Mouse (Mus musculus) hindbrain, postnatal 0 days (tissue): ENCODE results near the gene Ptbp1. TPM values are rescaled to one million over a fixed set of nuclear protein-coding genes. Genes with fewer than 3 reads are reported as not detected.
A peak's percentile ranks its signal among the peaks of the same experiment; 100 is the strongest.

Experiments
- ATAC-seq: fragments of 200-750 bp; cut with Nextera tagmentation; 2 replicates; pipeline ENCODE4 v1.8.0; 2017; ENCODE audit warnings: mild to moderate bottlenecking, moderate TSS enrichment, moderate library complexity
- DNase-seq: peaks from one replicate; pipeline ENCODE4 v3.0.0-alpha.2; 2015; ENCODE audit warnings: low spot score
- H3K27ac ChIP-seq: fragments of 300-500 bp; sonication (generic); 2 replicates; pipeline ENCODE4 v1.5.1; 2014; ENCODE audit warnings: mild to moderate bottlenecking
- H3K27me3 ChIP-seq: fragments of 300-500 bp; sonication (generic); 2 replicates; pipeline ENCODE4 v1.6.1; 2014; ENCODE audit warnings: low read length, mixed read lengths; ENCODE audit not compliant: insufficient read depth
- H3K36me3 ChIP-seq: fragments of 300-500 bp; sonication (generic); 2 replicates; pipeline ENCODE4 v1.6.1; 2014; ENCODE audit warnings: low read length, mixed read lengths; ENCODE audit not compliant: insufficient read depth
- H3K4me1 ChIP-seq: fragments of 300-500 bp; sonication (generic); 2 replicates; pipeline ENCODE4 v1.6.1; 2014; ENCODE audit warnings: antibody characterized with exemption, low read length, mixed read lengths; ENCODE audit not compliant: insufficient read depth
- H3K4me2 ChIP-seq: fragments of 300-500 bp; sonication (generic); 2 replicates; pipeline ENCODE4 v1.6.1; 2014; ENCODE audit warnings: low read depth, mild to moderate bottlenecking, low read length, moderate library complexity, mixed read lengths
- H3K4me3 ChIP-seq: fragments of 300-500 bp; sonication (generic); 2 replicates; pipeline ENCODE4 v1.5.1; 2014; ENCODE audit warnings: low read length
- H3K9ac ChIP-seq: fragments of 300-500 bp; sonication (generic); replicated peaks from 2 replicates; pipeline ENCODE4 v1.6.1; 2014; ENCODE audit warnings: mild to moderate bottlenecking, low read length, moderate library complexity, mixed read lengths
- H3K9me3 ChIP-seq: fragments of 300-500 bp; sonication (generic); 2 replicates; pipeline ENCODE4 v1.6.1; 2016; ENCODE audit warnings: low read length, mixed read lengths
- CTCF ChIP-seq: IDR thresholded peaks from 2 replicates; pipeline ENCODE4 v1.5.1; 2016; ENCODE audit warnings: antibody characterized with exemption, control low read depth, low read depth
- WGBS: fragments of 180-500 bp; shearing (Covaris S2); extraction: QIAGEN DNeasy Blood & Tissue Kit; methylation state at CpG from one replicate; pipeline ENCODE4 v1.1.7; 2014; 5-methylcytosine and 5-hydroxymethylcytosine counted together
- microRNA-seq, 2 experiments: library from miRNA; unstranded; fragments of <30 nt; microRNA quantifications; one replicate each; pipeline ENCODE4; 2016
- polyA plus RNA-seq: library from polyadenylated mRNA; unstranded; fragments of >200 nt; fragmentation: Nextera tagmentation; extraction: Ambion mirVana; gene quantifications from 2 replicates; pipeline ENCODE4 v1.2.1, GENCODE M21; 2015
- total RNA-seq: library from RNA; depleted of rRNA; stranded (reverse); fragments of >200 nt; gene quantifications from 2 replicates; pipeline ENCODE4 v1.2.3, GENCODE M21; 2014; rRNA removed

Ptbp1 gene
- total and polyA plus RNA-seq, 2 experiments from 2014 or later, result 65.5 to 173 TPM

GRCm38 (mm10) chr10:79909092-79909922 lies 55.1 kb downstream of the Ptbp1 start:
- WGBS, result 22% methylated on average over 14 of the region's 14 CpGs
- no peak for DNase-seq

GRCm38 (mm10) chr10:79910556-79910955 lies 56.3 kb downstream of the Ptbp1 start, which contains the start of gene Gm26602:
Gene Gm26602, plus strand, starts transcription at chr10:79910856.
- 97% methylated on average over 4 of the region's 4 CpGs for WGBS
- DNase-seq (no peak), ATAC-seq (no peak)
- Histone ChIP-seq H3K9ac (peak within 1 kb of the TSS; percentile 97; the same call in 1 of the 2 replicates), H3K4me3 (no peak within 1 kb of the TSS), H3K27ac (peak within 1 kb of the TSS; percentile 100), H3K4me2 (peak within 1 kb of the TSS; percentile 53; the same call in 1 of the 2 replicates), H3K9me3 (no peaks in the 10 kb centered on the region), H3K4me1 (peaks cover 9% of the 10 kb centered on the region), H3K27me3 (no peaks in the 10 kb centered on the region), H3K36me3 (0 out of 2 replicates have a peak, but pooled peaks cover 7% of the 10 kb centered on the region)
- no peak for TF ChIP-seq CTCF

More at GRCm38 (mm10) chr10:79909092-79909922, 55.1 kb downstream of the Ptbp1 start:
- Histone ChIP-seq H3K9me3 (no peaks in the 10 kb centered on the region), H3K4me3 (peak overlapping the region; percentile 70), H3K4me1 (no peaks in the 10 kb centered on the region), H3K27me3 (no peaks in the 10 kb centered on the region), H3K4me2 (peak overlapping the region; percentile 53), H3K36me3 (peaks cover 11% of the 10 kb centered on the region; the same call in 1 of the 2 replicates), H3K27ac (peak overlapping the region; percentile 100), H3K9ac (peak overlapping the region; percentile 97)
- no peak for TF ChIP-seq CTCF
- peak; percentile 30; the same call in 1 of the 2 replicates for ATAC-seq

GRCm38 (mm10) chr10:79912412-79912811 lies 58.2 kb downstream of the Ptbp1 start:
- no peaks in the 10 kb centered on the region for H3K9me3 ChIP-seq
- TF ChIP-seq CTCF, result no peak
- no peak overlapping the region for H3K9ac ChIP-seq
- no peak overlapping the region for H3K4me3 ChIP-seq
- no peak overlapping the region for H3K4me2 ChIP-seq
- no peaks in the 10 kb centered on the region for H3K27me3 ChIP-seq
- no peak overlapping the region for H3K27ac ChIP-seq
- DNase-seq (no peak), ATAC-seq (no peak)
- 69% methylated on average over 20 of the region's 20 CpGs for WGBS
- 0 out of 2 replicates have a peak, but pooled peaks cover 7% of the 10 kb centered on the region for H3K36me3 ChIP-seq
- H3K4me1 ChIP-seq, result peaks cover 14% of the 10 kb centered on the region

Small RNA genes lying within 50 kb of the gene (microRNA-seq; reads per million reads assigned to microRNA genes)
- gene Mir6910, result 0.35 to 0.72 reads per million in 2 experiments

Other genes with a start within 250 kb of the Ptbp1 start
Only the 30 nearest of the 33 such genes appear.
- 0.90 and 2.1 TPM in 2 replicates for gene Madcam1, start 189.9 kb upstream of the Ptbp1 start, total RNA-seq
- 0.98 and 1.4 TPM in 2 replicates for gene Madcam1, start 189.9 kb upstream of the Ptbp1 start, polyA plus RNA-seq
- gene Tpgs1, start 185.1 kb upstream of the Ptbp1 start, total RNA-seq, result 117 and 135 TPM in 2 replicates
- gene Tpgs1, start 185.1 kb upstream of the Ptbp1 start, polyA plus RNA-seq, result 132 and 133 TPM in 2 replicates
- gene Cdc34, start 172.2 kb upstream of the Ptbp1 start, total RNA-seq, result 65.1 and 76.7 TPM in 2 replicates
- gene Cdc34, start 172.2 kb upstream of the Ptbp1 start, polyA plus RNA-seq, result 69.8 and 71.3 TPM in 2 replicates
- gene Gzmm, start 165.4 kb upstream of the Ptbp1 start, total RNA-seq, result 0.22 and 0.63 TPM in 2 replicates
- gene Gzmm, start 165.4 kb upstream of the Ptbp1 start, polyA plus RNA-seq, result 1.2 TPM in 2 replicates
- gene Bsg, start 149.9 kb upstream of the Ptbp1 start, total RNA-seq, result 1,127 and 1,151 TPM in 2 replicates
- gene Bsg, start 149.9 kb upstream of the Ptbp1 start, polyA plus RNA-seq, result 1,243 and 1,259 TPM in 2 replicates
- gene Hcn2, start 137.8 kb upstream of the Ptbp1 start, total RNA-seq, result 92.6 and 101 TPM in 2 replicates
- gene Hcn2, start 137.8 kb upstream of the Ptbp1 start, polyA plus RNA-seq, result 5.5 and 6.6 TPM in 2 replicates
- gene Polrmt, start 107.8 kb upstream of the Ptbp1 start, total RNA-seq, result 30.4 and 36.5 TPM in 2 replicates
- 29.7 and 32.6 TPM in 2 replicates for gene Polrmt, start 107.8 kb upstream of the Ptbp1 start, polyA plus RNA-seq
- 1.3 and 2.2 TPM in 2 replicates for gene Fgf22, start 99.4 kb upstream of the Ptbp1 start, total RNA-seq
- 3.8 and 5.1 TPM in 2 replicates for gene Fgf22, start 99.4 kb upstream of the Ptbp1 start, polyA plus RNA-seq
- 112 and 120 TPM in 2 replicates for gene Rnf126, start 87.5 kb upstream of the Ptbp1 start, total RNA-seq
- 108 and 119 TPM in 2 replicates for gene Rnf126, start 87.5 kb upstream of the Ptbp1 start, polyA plus RNA-seq
- 2.6 and 3.3 TPM in 2 replicates for gene Fstl3, start 77.2 kb upstream of the Ptbp1 start, total RNA-seq
- 3.1 and 3.2 TPM in 2 replicates for gene Fstl3, start 77.2 kb upstream of the Ptbp1 start, polyA plus RNA-seq
- 0.54 and 1.8 TPM in 2 replicates for gene Prss57, start 63.5 kb upstream of the Ptbp1 start, total RNA-seq
- gene Prss57, start 63.5 kb upstream of the Ptbp1 start, polyA plus RNA-seq, result 0.13 and 0.33 TPM in 2 replicates
- gene Palm, start 60.9 kb upstream of the Ptbp1 start, total RNA-seq, result 156 and 157 TPM in 2 replicates
- gene Palm, start 60.9 kb upstream of the Ptbp1 start, polyA plus RNA-seq, result 221 and 242 TPM in 2 replicates
- 0.05 and 0.22 TPM in 2 replicates for gene Misp, start 33.4 kb upstream of the Ptbp1 start, total RNA-seq
- gene Misp, start 33.4 kb upstream of the Ptbp1 start, polyA plus RNA-seq, result 0.33 TPM in 1 of 2 replicates, not detected in the other
- 9.4 and 20.5 TPM in 2 replicates for gene Prtn3, start 20.0 kb downstream of the Ptbp1 start, total RNA-seq
- 11.6 and 11.8 TPM in 2 replicates for gene Prtn3, start 20.0 kb downstream of the Ptbp1 start, polyA plus RNA-seq
- 487 and 541 TPM in 2 replicates for gene Plppr3, start 20.2 kb downstream of the Ptbp1 start, total RNA-seq
- gene Plppr3, start 20.2 kb downstream of the Ptbp1 start, polyA plus RNA-seq, result 268 and 283 TPM in 2 replicates
- gene Elane, start 31.8 kb downstream of the Ptbp1 start, total RNA-seq, result not detected in 2 replicates
- 0.24 TPM in 1 of 2 replicates, not detected in the other for gene Elane, start 31.8 kb downstream of the Ptbp1 start, polyA plus RNA-seq
- not detected in 2 replicates for gene Cfd, start 36.4 kb downstream of the Ptbp1 start, total RNA-seq
- not detected in 2 replicates for gene Cfd, start 36.4 kb downstream of the Ptbp1 start, polyA plus RNA-seq
- 71.4 and 82.2 TPM in 2 replicates for gene Med16, start 54.5 kb downstream of the Ptbp1 start, total RNA-seq
- 43.2 and 48.4 TPM in 2 replicates for gene Med16, start 54.5 kb downstream of the Ptbp1 start, polyA plus RNA-seq
- gene Gm26602, start 56.4 kb downstream of the Ptbp1 start, total RNA-seq, result not detected in 2 replicates
- gene Gm26602, start 56.4 kb downstream of the Ptbp1 start, polyA plus RNA-seq, result 4.9 and 17.2 TPM in 2 replicates
- gene Kiss1r, start 62.5 kb downstream of the Ptbp1 start, total RNA-seq, result 7.7 and 9.4 TPM in 2 replicates
- gene Kiss1r, start 62.5 kb downstream of the Ptbp1 start, polyA plus RNA-seq, result 3.4 and 3.9 TPM in 2 replicates
- 111 and 133 TPM in 2 replicates for gene R3hdm4, start 66.8 kb downstream of the Ptbp1 start, total RNA-seq
- gene R3hdm4, start 66.8 kb downstream of the Ptbp1 start, polyA plus RNA-seq, result 252 and 267 TPM in 2 replicates
- 9.7 and 10.1 TPM in 2 replicates for gene Arid3a, start 72.6 kb downstream of the Ptbp1 start, total RNA-seq
- gene Arid3a, start 72.6 kb downstream of the Ptbp1 start, polyA plus RNA-seq, result 2.5 and 2.6 TPM in 2 replicates
- 74.6 and 81.6 TPM in 2 replicates for gene Wdr18, start 105.7 kb downstream of the Ptbp1 start, total RNA-seq
- gene Wdr18, start 105.7 kb downstream of the Ptbp1 start, polyA plus RNA-seq, result 109 TPM in 2 replicates
- 0.68 and 0.97 TPM in 2 replicates for gene Grin3b, start 116.3 kb downstream of the Ptbp1 start, total RNA-seq
- 0.20 and 0.51 TPM in 2 replicates for gene Grin3b, start 116.3 kb downstream of the Ptbp1 start, polyA plus RNA-seq
- 161 and 179 TPM in 2 replicates for gene Tmem259, start 129.9 kb downstream of the Ptbp1 start, total RNA-seq
- gene Tmem259, start 129.9 kb downstream of the Ptbp1 start, polyA plus RNA-seq, result 25.6 and 27.1 TPM in 2 replicates
- gene Cnn2, start 134.2 kb downstream of the Ptbp1 start, total RNA-seq, result 17.2 and 17.9 TPM in 2 replicates
- gene Cnn2, start 134.2 kb downstream of the Ptbp1 start, polyA plus RNA-seq, result 15.0 and 16.4 TPM in 2 replicates
- 11.6 and 19.1 TPM in 2 replicates for gene Abca7, start 142.1 kb downstream of the Ptbp1 start, total RNA-seq
- 2.3 and 2.4 TPM in 2 replicates for gene Abca7, start 142.1 kb downstream of the Ptbp1 start, polyA plus RNA-seq
- 2.9 and 3.3 TPM in 2 replicates for gene Arhgap45, start 162.2 kb downstream of the Ptbp1 start, total RNA-seq
- gene Arhgap45, start 162.2 kb downstream of the Ptbp1 start, polyA plus RNA-seq, result 1.7 and 1.8 TPM in 2 replicates
- gene Polr2e, start 185.4 kb downstream of the Ptbp1 start, total RNA-seq, result 93.3 and 100 TPM in 2 replicates
- gene Polr2e, start 185.4 kb downstream of the Ptbp1 start, polyA plus RNA-seq, result 143 TPM in 2 replicates
- 373 and 379 TPM in 2 replicates for gene Gpx4, start 192.7 kb downstream of the Ptbp1 start, total RNA-seq
- gene Gpx4, start 192.7 kb downstream of the Ptbp1 start, polyA plus RNA-seq, result 757 and 762 TPM in 2 replicates